Mouse (Mus musculus) left cerebral cortex, adult 2 months (tissue): ENCODE data around the gene Cdk6. TPM values are rescaled to one million over a fixed set of nuclear protein-coding genes. Genes with fewer than 3 reads are reported as not detected.

Source experiments
- DNase-seq, 2 experiments: peaks; one replicate each; pipeline ENCODE4 v3.0.0; 2021 to 2022; ENCODE audit warnings: low spot score in 2 of 2, mixed read lengths in 1 of 2; ENCODE audit errors: extremely low spot score in 1 of 2
- H3K27ac ChIP-seq: fragments of 200-600 bp; 2 replicates; pipeline ENCODE4 v1.8.1; 2022
- H3K4me3 ChIP-seq: fragments of 200-600 bp; 2 replicates; pipeline ENCODE4 v1.8.1; 2022
- CTCF ChIP-seq: fragments of 200-600 bp; IDR thresholded peaks from 2 replicates; pipeline ENCODE4 v1.8.1; 2022; ENCODE audit warnings: antibody characterized with exemption, mild to moderate bottlenecking, moderate library complexity
- intact Hi-C: fragments of 180-260 bp; cut with DNase I; formaldehyde crosslinking; loops from one replicate; pipeline ENCODE4 v1.15.1; 2025
- total RNA-seq, 2 experiments: library from RNA; stranded (reverse); gene quantifications; 2 replicates each; pipeline ENCODE4 v1.2.3; 2021

Cdk6 gene
- total RNA-seq, 2 experiments from 2014 or later, result 4.2 to 6.8 TPM

GRCm38 (mm10) chr5:3367045-3367444, 25.8 kb downstream of the Cdk6 start:
- no peak overlapping the region for H3K27ac ChIP-seq
- intact Hi-C loops, result no loop called here
- no peak for DNase-seq
- no peak overlapping the region for H3K4me3 ChIP-seq
- TF ChIP-seq CTCF, result no peak

GRCm38 (mm10) chr5:3369317-3369716, 28.0 kb downstream of the Cdk6 start:
- Histone ChIP-seq H3K4me3 (no peak overlapping the region), H3K27ac (no peak overlapping the region)
- TF ChIP-seq CTCF, result no peak
- no peak for DNase-seq
- intact Hi-C loops, result no loop called here

DNA sequence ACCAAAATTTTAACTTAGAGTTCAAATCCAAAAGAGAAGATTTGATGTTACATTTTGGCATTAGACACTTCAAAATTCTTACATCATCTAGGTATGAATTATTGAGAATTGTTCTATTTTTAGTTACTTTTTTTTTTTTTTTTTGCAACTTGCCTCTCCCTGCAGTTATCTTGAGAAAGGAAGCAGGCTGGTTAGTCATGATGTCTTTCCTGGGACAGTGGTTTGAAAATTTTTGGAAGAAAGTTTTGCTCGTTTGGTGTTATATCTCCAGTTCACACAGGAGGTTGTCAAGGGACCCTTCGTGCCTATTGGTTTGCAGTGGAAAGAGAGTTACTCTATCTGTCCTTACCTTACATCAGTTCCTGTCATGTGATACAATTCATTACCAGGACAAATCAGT, 29.9 kb downstream of the Cdk6 start:
- DNase-seq, result no peak
- H3K27ac ChIP-seq, result no peak overlapping the region
- intact Hi-C loops, result no loop called here
- TF ChIP-seq CTCF, result no peak
- no peak overlapping the region for H3K4me3 ChIP-seq

DNA sequence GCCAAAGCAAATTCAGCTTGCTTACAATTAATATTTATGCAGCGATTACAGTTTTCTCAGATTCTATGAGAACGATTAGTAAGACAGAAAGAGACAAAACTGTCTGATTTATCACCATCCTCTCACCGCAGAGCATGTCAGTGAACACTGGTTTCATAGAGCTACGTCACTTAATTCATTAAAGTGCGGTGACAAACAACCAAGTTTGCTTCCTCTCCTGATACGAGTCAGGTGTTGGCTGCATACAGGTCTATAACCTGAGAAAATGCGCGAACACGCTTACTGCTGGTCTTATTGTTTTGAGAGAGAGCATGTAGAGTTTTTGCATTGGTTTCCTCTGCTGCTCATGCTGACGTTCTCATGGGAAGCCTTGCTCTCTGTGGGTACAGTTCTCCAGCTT, 31.9 kb downstream of the Cdk6 start:
- H3K4me3 ChIP-seq, result no peak overlapping the region
- DNase-seq, result no peak
- no peak for TF ChIP-seq CTCF
- H3K27ac ChIP-seq, result no peak overlapping the region
- intact Hi-C loops, result no loop called here

DNA sequence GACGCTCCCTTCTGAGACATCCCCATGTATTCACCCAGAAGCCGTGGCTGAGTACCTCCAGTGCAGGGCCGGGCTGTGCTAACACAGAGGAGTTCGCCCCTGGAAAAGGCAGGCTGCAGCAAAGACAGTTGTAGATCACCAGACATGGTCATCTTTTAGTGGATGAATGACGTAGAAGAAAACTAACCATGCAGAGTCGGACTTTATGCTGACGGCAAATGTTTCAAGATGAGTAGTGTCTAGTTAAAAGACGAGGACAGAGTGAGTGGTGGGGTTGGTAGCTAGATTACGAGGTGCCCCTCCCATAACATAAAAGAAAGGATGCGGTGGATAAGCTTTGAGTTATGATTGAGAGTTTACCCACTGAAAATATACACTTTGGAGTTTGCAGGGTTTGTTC, 33.5 kb downstream of the Cdk6 start:
- intact Hi-C loops, result no loop called here
- Histone ChIP-seq H3K4me3 (no peak overlapping the region), H3K27ac (no peak overlapping the region)
- no peak for TF ChIP-seq CTCF
- no peak for DNase-seq

DNA sequence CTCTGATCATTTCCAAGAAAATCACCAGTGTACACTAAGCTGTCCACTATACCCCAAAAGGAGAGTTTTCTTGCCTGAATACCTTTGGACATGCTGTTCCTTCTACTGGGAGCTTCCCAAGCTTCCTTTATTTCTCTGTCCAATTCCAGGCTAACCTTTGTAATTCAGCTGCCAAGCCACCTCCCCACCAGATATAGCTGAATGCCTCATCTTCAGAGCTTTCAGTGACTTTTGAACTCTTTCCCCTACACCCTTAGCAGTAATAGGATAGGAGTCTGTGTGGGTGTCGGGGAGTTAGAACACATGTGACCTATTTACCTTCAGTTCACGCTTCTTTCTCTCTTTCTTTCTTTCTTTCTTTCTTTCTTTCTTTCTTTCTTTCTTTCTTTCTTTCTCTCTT, 34.9 kb downstream of the Cdk6 start:
- no peak for TF ChIP-seq CTCF
- no peak overlapping the region for H3K27ac ChIP-seq
- no peak overlapping the region for H3K4me3 ChIP-seq
- intact Hi-C loops, result no loop called here
- no peak for DNase-seq

DNA sequence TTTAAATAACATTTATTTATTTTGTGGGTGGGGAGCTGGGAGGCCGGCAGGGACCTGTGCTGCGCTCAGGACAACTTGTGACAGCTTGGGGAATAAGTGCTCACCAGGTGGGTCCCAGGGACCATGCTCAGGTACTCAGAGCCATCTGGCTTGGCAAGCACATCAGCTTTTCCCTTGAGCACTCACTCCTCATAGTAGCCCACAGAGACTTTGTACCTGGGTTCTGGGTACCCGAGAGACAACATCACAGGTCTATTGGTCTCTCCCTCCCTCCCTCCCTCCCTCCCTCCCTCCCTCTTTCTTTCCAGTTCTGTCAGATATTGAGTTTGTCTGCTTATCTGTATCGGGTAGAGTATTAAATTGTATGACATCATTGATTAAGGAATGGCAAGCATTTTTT, 38.0 kb downstream of the Cdk6 start:
- no peak overlapping the region for H3K4me3 ChIP-seq
- no peak for DNase-seq

DNA sequence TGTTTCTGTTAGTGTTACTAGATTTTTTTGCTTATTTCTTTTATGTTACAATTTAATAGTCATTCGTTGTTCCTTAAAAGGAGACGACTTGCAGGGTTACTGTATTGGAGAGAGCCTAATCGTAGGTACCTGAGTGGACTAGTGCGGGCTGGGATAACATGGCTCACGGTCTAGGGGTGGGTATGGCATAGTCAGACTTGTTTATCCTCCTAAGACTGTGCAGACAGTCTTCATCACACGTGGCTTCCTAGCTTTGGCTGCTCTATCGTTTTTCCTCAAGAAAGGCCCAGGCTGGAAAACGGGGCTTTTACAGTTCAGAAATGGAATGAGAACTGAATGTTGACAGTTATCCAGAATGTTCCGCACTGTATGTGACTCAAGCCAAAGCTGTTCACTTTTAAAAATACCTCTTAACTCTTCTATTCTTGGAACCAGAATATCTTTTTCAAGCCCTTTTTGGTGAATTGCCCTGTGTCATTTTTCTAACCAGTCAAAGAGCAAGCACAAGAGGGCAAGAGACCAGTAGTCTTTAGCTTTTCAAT, 39.5 kb downstream of the Cdk6 start:
- no peak overlapping the region for H3K27ac ChIP-seq
- no peak overlapping the region for H3K4me3 ChIP-seq
- intact Hi-C loops, result no loop called here
- DNase-seq, result no peak
- TF ChIP-seq CTCF, result no peak

More for the DNA sequence above, 38.0 kb downstream of the Cdk6 start:
- no peak overlapping the region for H3K27ac ChIP-seq
- no peak for TF ChIP-seq CTCF
- intact Hi-C loops, result no loop called here

DNA sequence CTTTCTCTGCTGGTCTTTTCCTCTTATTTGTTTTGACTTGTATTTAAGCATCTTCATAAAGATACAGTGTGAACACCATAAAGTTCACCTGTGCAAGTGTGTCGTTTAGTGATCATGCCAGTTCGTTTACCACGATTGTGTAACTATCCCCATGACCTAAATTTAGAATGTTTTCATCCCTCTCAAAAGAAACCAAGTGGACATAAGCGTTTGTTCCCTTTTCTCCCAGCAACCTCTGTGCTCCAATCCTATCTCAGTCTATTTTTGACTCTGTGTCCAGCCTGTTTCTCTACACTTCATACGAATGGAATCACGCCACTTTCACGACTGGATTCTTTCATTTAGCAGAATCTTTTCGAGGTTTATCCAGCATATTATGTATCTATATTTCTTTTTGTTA, 40.5 kb downstream of the Cdk6 start:
- intact Hi-C loops, result no loop called here
- no peak for TF ChIP-seq CTCF
- no peak for DNase-seq
- Histone ChIP-seq H3K4me3 (no peak overlapping the region), H3K27ac (no peak overlapping the region)

- intact Hi-C loops, result no loop called here
Observed at GRCm38 (mm10) chr5:3382343-3383040, 41.2 kb downstream of the Cdk6 start.

DNA sequence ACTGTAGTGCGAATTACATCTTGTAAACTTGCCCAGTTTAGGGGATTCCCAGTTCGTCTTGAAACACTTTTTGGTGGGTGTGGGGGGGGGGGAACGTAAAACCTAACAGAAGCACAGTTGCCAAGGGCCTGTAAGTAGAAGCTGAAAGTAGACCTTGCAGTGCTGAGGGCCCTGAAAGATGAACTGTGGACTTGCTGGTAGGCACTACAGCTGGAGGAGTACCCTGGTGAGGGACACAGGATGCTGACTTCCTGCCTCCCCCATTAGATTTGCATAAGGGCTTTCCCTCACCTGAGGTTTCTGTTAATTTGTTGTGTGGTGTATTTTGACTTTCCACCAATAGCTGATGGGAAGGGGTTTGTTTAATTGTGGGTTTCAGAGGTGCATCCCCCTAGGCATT, 42.3 kb downstream of the Cdk6 start:
- Histone ChIP-seq H3K4me3 (no peak overlapping the region), H3K27ac (no peak overlapping the region)
- no peak for TF ChIP-seq CTCF
- DNase-seq, result no peak
- intact Hi-C loops, result no loop called here

More at GRCm38 (mm10) chr5:3382343-3383040, 41.2 kb downstream of the Cdk6 start:
- DNase-seq, result no peak
- no peak overlapping the region for H3K27ac ChIP-seq
- no peak overlapping the region for H3K4me3 ChIP-seq
- no peak for TF ChIP-seq CTCF

DNA sequence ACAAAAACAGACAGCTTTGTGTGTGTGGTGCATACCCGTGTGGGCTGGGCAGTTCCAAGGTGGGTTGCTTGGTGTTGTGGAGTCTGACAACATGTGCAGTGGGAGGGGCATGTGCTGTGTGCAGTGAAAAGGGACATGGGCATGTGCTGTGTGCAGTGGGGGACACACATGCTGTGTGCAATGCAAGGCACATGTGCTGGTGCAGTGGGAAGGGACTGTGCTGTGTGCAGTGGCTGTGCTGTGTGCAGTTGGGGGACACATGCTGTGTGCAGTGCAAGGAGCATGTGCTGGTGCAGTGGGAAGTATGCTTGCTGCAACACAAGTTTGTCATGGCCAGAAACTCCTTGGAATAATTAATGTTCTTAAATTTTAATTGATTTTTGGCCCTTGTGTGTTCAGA, 43.8 kb downstream of the Cdk6 start:
- Histone ChIP-seq H3K27ac (no peak overlapping the region), H3K4me3 (no peak overlapping the region)
- no peak for TF ChIP-seq CTCF
- DNase-seq, result no peak
- intact Hi-C loops, result no loop called here
